In the genomic region with DNA sequence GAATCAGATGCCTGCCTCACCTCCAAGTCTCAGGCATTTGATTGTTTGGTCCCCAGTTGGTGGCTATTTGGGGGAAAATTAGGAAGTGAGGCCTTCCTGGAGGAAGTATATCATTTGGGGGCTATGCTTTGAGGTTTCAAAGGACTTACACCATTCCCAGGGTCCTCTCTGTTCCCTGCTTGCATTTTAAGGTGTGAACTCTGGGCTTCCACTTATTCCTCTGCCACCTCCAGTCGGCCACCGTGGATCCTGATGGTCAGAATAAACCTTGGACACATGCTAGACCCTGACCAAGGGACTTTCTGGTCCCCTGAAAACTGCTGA, we compare ENCODE assay signal across 20 mouse cellular contexts. TPM values are rescaled to one million over a fixed set of nuclear protein-coding genes. Genes with fewer than 3 reads are reported as not detected.
"Had no signal": no experiment of that assay in that cellular context is flagged by ENCODE, and none has a peak within 500 bp of the region (broad histone marks: within the 10 kb centered on the region; RNA-seq: fewer than 3 reads in every experiment).

No protein-coding gene starts in this region.

- H3K27ac ChIP-seq: kidney, postnatal 0 days; left cerebral cortex, adult 2 months; limb, embryonic 12.5 days; limb, embryonic 15.5 days; liver, embryonic 15.5 days; midbrain, embryonic 12.5 days; midbrain, embryonic 15.5 days; neural tube, embryonic 12.5 days; neural tube, embryonic 15.5 days; stomach, postnatal 0 days had no signal

- H3K9ac ChIP-seq: limb, embryonic 12.5 days; limb, embryonic 15.5 days; liver, embryonic 15.5 days; midbrain, embryonic 12.5 days; midbrain, embryonic 15.5 days; neural tube, embryonic 12.5 days; neural tube, embryonic 15.5 days had no signal

- H3K4me2 ChIP-seq: limb, embryonic 12.5 days; limb, embryonic 15.5 days; liver, embryonic 11.5 days; liver, embryonic 15.5 days; midbrain, embryonic 12.5 days; midbrain, embryonic 15.5 days; neural tube, embryonic 12.5 days; neural tube, embryonic 15.5 days had no signal

- H3K36me3 ChIP-seq: limb, embryonic 12.5 days; limb, embryonic 15.5 days; liver, embryonic 15.5 days; midbrain, embryonic 12.5 days; midbrain, embryonic 15.5 days; neural tube, embryonic 12.5 days; neural tube, embryonic 15.5 days had no signal

- H3K27me3 ChIP-seq: midbrain, embryonic 15.5 days; neural tube, embryonic 12.5 days had no signal

- DNase-seq: kidney, postnatal 25 days; layer of hippocampus, postnatal 36 days; lung, adult 2 months; lung, postnatal 14 days; right cerebral cortex, postnatal 14 days; right cerebral cortex, postnatal 4 days; thymus, adult 2 months; thymus, postnatal 25 days had no signal

- H3K4me3 ChIP-seq: left cerebral cortex, adult 2 months; limb, embryonic 12.5 days; limb, embryonic 15.5 days; liver, embryonic 15.5 days; midbrain, embryonic 12.5 days; midbrain, embryonic 15.5 days; neural tube, embryonic 12.5 days; neural tube, embryonic 15.5 days had no signal

- ATAC-seq: midbrain, embryonic 15.5 days had no signal

- H3K9me3 ChIP-seq: limb, embryonic 12.5 days; limb, embryonic 15.5 days; liver, embryonic 15.5 days; midbrain, embryonic 12.5 days; midbrain, embryonic 15.5 days; neural tube, embryonic 12.5 days; neural tube, embryonic 15.5 days had no signal

RNA-seq across cellular contexts. Expression of gene Islr2, which starts 6.1 kb away (rescaled TPM):
- total RNA-seq: megakaryocyte progenitor cell, adult 5-6 weeks had no signal

RNA-seq across cellular contexts. Expression of gene Islr, which starts 6.2 kb away (rescaled TPM):
- total RNA-seq: megakaryocyte progenitor cell, adult 5-6 weeks had no signal
